Mouse (Mus musculus) MEL (cell line): ENCODE measurements around the gene Kirrel3. TPM values are rescaled to one million over a fixed set of nuclear protein-coding genes. Genes with fewer than 3 reads are reported as not detected.

Experiments
- DNase-seq: peaks from one replicate; pipeline ENCODE4 v3.0.0; 2011; ENCODE audit warnings: low read depth, low spot score
- H3K27ac ChIP-seq: 2 replicates; pipeline ENCODE4 v1.5.1; 2012; ENCODE audit warnings: low read depth, mild to moderate bottlenecking, control low read depth, low read length, moderate library complexity; ENCODE audit not compliant: control insufficient read depth
- H3K27me3 ChIP-seq, 2 experiments: fragments of 150-350 bp in 1 of 2; sonication (generic) in 1 of 2; 2 replicates each; pipeline ENCODE4 v1.6.1; 2012; ENCODE audit warnings: low read length in 2 of 2, mild to moderate bottlenecking in 2 of 2, improper control_type of control experiment in 1 of 2, moderate library complexity in 1 of 2; ENCODE audit not compliant: insufficient read depth in 2 of 2, control insufficient read depth in 1 of 2
- H3K36me3 ChIP-seq, 2 experiments: 2 replicates each; pipeline ENCODE4 v1.6.1; 2012 to 2014; ENCODE audit warnings: low read length in 2 of 2, improper control_type of control experiment in 1 of 2, inconsistent platforms in 1 of 2, mild to moderate bottlenecking in 1 of 2; ENCODE audit not compliant: insufficient read depth in 2 of 2, control insufficient read depth in 1 of 2
- H3K4me1 ChIP-seq, 2 experiments: fragments of 150-350 bp in 1 of 2; sonication (generic) in 1 of 2; 2 replicates each; pipeline ENCODE4 v1.6.1; 2012; ENCODE audit warnings: low read length in 2 of 2, improper control_type of control experiment in 1 of 2, mild to moderate bottlenecking in 1 of 2; ENCODE audit not compliant: insufficient read depth in 2 of 2, control insufficient read depth in 1 of 2
- H3K4me3 ChIP-seq, 2 experiments: fragments of 150-350 bp in 1 of 2; sonication (generic) in 1 of 2; 2 replicates each; pipeline ENCODE4 v1.5.1; 2012; ENCODE audit warnings: low read depth in 2 of 2, low read length in 2 of 2, mild to moderate bottlenecking in 2 of 2, moderate library complexity in 2 of 2, control low read depth in 1 of 2, improper control_type of control experiment in 1 of 2; ENCODE audit not compliant: control insufficient read depth in 1 of 2, insufficient read depth in 1 of 2
- H3K79me2 ChIP-seq: 2 replicates; pipeline ENCODE4 v1.6.1; 2012; ENCODE audit warnings: mild to moderate bottlenecking, low read length, moderate library complexity; ENCODE audit not compliant: control insufficient read depth, poor library complexity, insufficient read depth
- H3K9ac ChIP-seq: 2 replicates; pipeline ENCODE4 v1.6.1; 2012; ENCODE audit warnings: low read depth, mild to moderate bottlenecking, control low read depth, low read length, moderate library complexity; ENCODE audit not compliant: control insufficient read depth, poor library complexity, severe bottlenecking
- H3K9me3 ChIP-seq: fragments of 150-350 bp; sonication (generic); replicated peaks from 2 replicates; pipeline ENCODE4 v1.6.1; 2012; ENCODE audit warnings: mild to moderate bottlenecking, low read length, improper control_type of control experiment, moderate library complexity; ENCODE audit not compliant: insufficient read depth
- BHLHE40 ChIP-seq: IDR thresholded peaks from 2 replicates; pipeline ENCODE4 v1.6.1; 2012; ENCODE audit warnings: low read depth, mild to moderate bottlenecking, inconsistent platforms, low read length, improper control_type of control experiment, borderline replicate concordance
- CHD1 ChIP-seq: IDR thresholded peaks from 2 replicates; pipeline ENCODE4 v1.6.1; 2012; ENCODE audit warnings: low read depth, mild to moderate bottlenecking, inconsistent platforms, low read length, improper control_type of control experiment
- CHD2 ChIP-seq: IDR thresholded peaks from 2 replicates; pipeline ENCODE4 v1.6.1; 2011; ENCODE audit warnings: low read length, improper control_type of control experiment
- CTCF ChIP-seq, 3 experiments: IDR thresholded peaks in 2 of 3; conservative IDR thresholded peaks in 1 of 3; 2 replicates each; pipeline ENCODE4 v1.5.1; 2011 to 2012; ENCODE audit warnings: low read length in 3 of 3, low read depth in 2 of 3, mild to moderate bottlenecking in 2 of 3, improper control_type of control experiment in 1 of 3, inconsistent platforms in 1 of 3, mixed read lengths in 1 of 3, moderate library complexity in 1 of 3; ENCODE audit not compliant: control insufficient read depth in 1 of 3, insufficient read depth in 1 of 3, poor library complexity in 1 of 3, severe bottlenecking in 1 of 3
- EP300 ChIP-seq, 2 experiments: IDR thresholded peaks; 2 replicates each; pipeline ENCODE4 v1.6.1; 2011; ENCODE audit warnings: improper control_type of control experiment in 2 of 2, low read length in 2 of 2, low read depth in 1 of 2, mild to moderate bottlenecking in 1 of 2
- GABPA ChIP-seq: IDR thresholded peaks from 2 replicates; pipeline ENCODE4 v1.6.1; 2012; ENCODE audit warnings: low read depth, mild to moderate bottlenecking, inconsistent platforms, low read length, improper control_type of control experiment, moderate library complexity
- HCFC1 ChIP-seq: IDR thresholded peaks from 2 replicates; pipeline ENCODE4 v1.6.1; 2012; ENCODE audit warnings: low read depth, mild to moderate bottlenecking, inconsistent platforms, low read length, improper control_type of control experiment, moderate library complexity
- JUND ChIP-seq: IDR thresholded peaks from 2 replicates; pipeline ENCODE4 v1.6.1; 2011; ENCODE audit warnings: low read depth, mild to moderate bottlenecking, improper control_type of control experiment, low read length
- KAT2A ChIP-seq: conservative IDR thresholded peaks from 2 replicates; pipeline ENCODE4 v1.6.1; 2012; ENCODE audit warnings: low read depth, low read length, improper control_type of control experiment, inconsistent platforms
- MAFK ChIP-seq: IDR thresholded peaks from 2 replicates; pipeline ENCODE4 v1.6.1; 2011; ENCODE audit warnings: low read depth, mild to moderate bottlenecking, low read length, improper control_type of control experiment, borderline replicate concordance
- MAX ChIP-seq: IDR thresholded peaks from 2 replicates; pipeline ENCODE4 v1.6.1; 2011; ENCODE audit warnings: low read length, improper control_type of control experiment
- MEF2A ChIP-seq: IDR thresholded peaks from 2 replicates; pipeline ENCODE4 v1.6.1; 2014; ENCODE audit warnings: low read depth, mild to moderate bottlenecking, inconsistent platforms, low read length, improper control_type of control experiment; ENCODE audit not compliant: poor library complexity, insufficient replicate concordance, severe bottlenecking; ENCODE audit errors: extremely low read depth
- MXI1 ChIP-seq: IDR thresholded peaks from 2 replicates; pipeline ENCODE4 v1.6.1; 2011; ENCODE audit warnings: mild to moderate bottlenecking, low read depth, low read length, improper control_type of control experiment
- MYB ChIP-seq: IDR thresholded peaks from 2 replicates; pipeline ENCODE4 v1.6.1; 2011; ENCODE audit warnings: mild to moderate bottlenecking, low read depth, low read length, improper control_type of control experiment
- MYC ChIP-seq: IDR thresholded peaks from 2 replicates; pipeline ENCODE4 v1.6.1; 2011; ENCODE audit warnings: low read depth, mild to moderate bottlenecking, low read length, improper control_type of control experiment, moderate library complexity
- NRF1 ChIP-seq: IDR thresholded peaks from 2 replicates; pipeline ENCODE4 v1.6.1; 2014; ENCODE audit warnings: low read depth, mild to moderate bottlenecking, inconsistent platforms, low read length, improper control_type of control experiment, moderate library complexity; ENCODE audit not compliant: poor library complexity, insufficient read depth, severe bottlenecking
- POLR2AphosphoS5 ChIP-seq: IDR thresholded peaks from 2 replicates; pipeline ENCODE4 v1.6.1; 2012; ENCODE audit warnings: low read depth, borderline replicate concordance, mild to moderate bottlenecking, inconsistent platforms, low read length, moderate library complexity, mixed read lengths
- RAD21 ChIP-seq: IDR thresholded peaks from 2 replicates; pipeline ENCODE4 v1.6.1; 2011; ENCODE audit warnings: mild to moderate bottlenecking, low read depth, low read length, improper control_type of control experiment
- SIN3A ChIP-seq: IDR thresholded peaks from 2 replicates; pipeline ENCODE4 v1.6.1; 2012; ENCODE audit warnings: low read length, improper control_type of control experiment, inconsistent platforms
- SMC3 ChIP-seq: IDR thresholded peaks from 2 replicates; pipeline ENCODE4 v1.6.1; 2011; ENCODE audit warnings: low read depth, low read length, improper control_type of control experiment
- TAL1 ChIP-seq: IDR thresholded peaks from 2 replicates; pipeline ENCODE4 v1.6.1; 2012; ENCODE audit warnings: mild to moderate bottlenecking, inconsistent platforms, low read length, moderate library complexity, mixed read lengths
- TBP ChIP-seq: IDR thresholded peaks from 2 replicates; pipeline ENCODE4 v1.8.0; 2011; ENCODE audit warnings: low read depth, low read length, improper control_type of control experiment
- USF1 ChIP-seq: IDR thresholded peaks from 2 replicates; pipeline ENCODE4 v1.6.1; 2014; ENCODE audit warnings: low read depth, mild to moderate bottlenecking, inconsistent platforms, low read length, improper control_type of control experiment, moderate library complexity
- ZC3H11A ChIP-seq: IDR thresholded peaks from 2 replicates; pipeline ENCODE4 v1.6.1; 2012; ENCODE audit warnings: low read depth, mild to moderate bottlenecking, inconsistent platforms, low read length, improper control_type of control experiment
- polyA plus RNA-seq, 2 experiments: library from polyadenylated mRNA; stranded (reverse) in 1 of 2; unstranded in 1 of 2; fragments of >175 nt in 1 of 2; fragments of >200 nt in 1 of 2; gene quantifications; 2 replicates each; pipeline versions ENCODE4 v1.2.1 to v1.2.4; 2012; ENCODE audit warnings: low replicate concordance in 2 of 2, low read depth in 1 of 2; ENCODE audit not compliant: insufficient read length in 2 of 2, insufficient read depth in 1 of 2, missing spikeins in 1 of 2
- total RNA-seq: library from RNA; depleted of rRNA; stranded (reverse); fragments of 300-350 nt; gene quantifications from 2 replicates; pipeline ENCODE4 v1.2.3, GENCODE M21; 2012

Gene Kirrel3
- total and polyA plus RNA-seq, 3 experiments: 0.06 TPM; not detected in 2

- no peak for TF ChIP-seq BHLHE40
- TF ChIP-seq MEF2A: no peak
- TF ChIP-seq MAX: no peak
- TF ChIP-seq TBP: no peak
- TF ChIP-seq CHD2: no peak
- no peak for TF ChIP-seq CHD1
- no peak for TF ChIP-seq POLR2AphosphoS5
- no peak for TF ChIP-seq NRF1
- TF ChIP-seq HCFC1: no peak
- TF ChIP-seq RAD21: no peak
- no peak for TF ChIP-seq EP300 (IDR thresholded peaks at IDR 0.05; ENCODE audit: low read depth in 1 of 2, low read length in 2 of 2)
- no peak for TF ChIP-seq GABPA
- no peak overlapping the region for H3K4me3 ChIP-seq
- DNase-seq: peak; percentile 3
- no peaks in the 10 kb centered on the region for H3K79me2 ChIP-seq
- H3K9me3 ChIP-seq: no peaks in the 10 kb centered on the region
- H3K27me3 ChIP-seq: no peaks in the 10 kb centered on the region
- H3K36me3 ChIP-seq: no peaks in the 10 kb centered on the region
- H3K9ac ChIP-seq: no peak overlapping the region
- no peaks in the 10 kb centered on the region for H3K4me1 ChIP-seq
- no peak overlapping the region for H3K27ac ChIP-seq
These were observed 40.0 kb downstream of the Kirrel3 start for GRCm38 (mm10) chr9:34525695-34526094.

GRCm38 (mm10) chr9:34538591-34539335 lies 53.1 kb downstream of the Kirrel3 start:
- Histone ChIP-seq H3K79me2 (no peaks in the 10 kb centered on the region), H3K9me3 (no peaks in the 10 kb centered on the region), H3K36me3 (no peaks in the 10 kb centered on the region), H3K27ac (no peak overlapping the region), H3K4me3 (no peak overlapping the region), H3K4me1 (no peaks in the 10 kb centered on the region), H3K9ac (no peak overlapping the region), H3K27me3 (no peaks in the 10 kb centered on the region)
- DNase-seq: no peak
- TF ChIP-seq ZC3H11A: no peak
- no peak for TF ChIP-seq MYB
- TF ChIP-seq EP300 (IDR thresholded peaks at IDR 0.05; ENCODE audit: low read depth in 1 of 2, low read length in 2 of 2): no peak
- TF ChIP-seq TAL1: no peak
- no peak for TF ChIP-seq CTCF (IDR thresholded peaks at IDR 0.05 in 2 of 3, conservative IDR thresholded peaks at IDR 0.05 in 1 of 3; ENCODE audit: control insufficient read depth in 1 of 3, insufficient read depth in 1 of 3, low read depth in 2 of 3, low read length in 3 of 3, poor library complexity in 1 of 3, severe bottlenecking in 1 of 3)
- TF ChIP-seq CHD1: no peak
- TF ChIP-seq MXI1: no peak
- TF ChIP-seq POLR2AphosphoS5: no peak
- no peak for TF ChIP-seq MAFK
- no peak for TF ChIP-seq JUND
- no peak for TF ChIP-seq SIN3A
- TF ChIP-seq MYC: no peak
- no peak for TF ChIP-seq KAT2A
- no peak for TF ChIP-seq USF1
- TF ChIP-seq SMC3: no peak
- no peak for TF ChIP-seq BHLHE40
- no peak for TF ChIP-seq TBP
